Mouse (Mus musculus): Measurements from ENCODE around the gene Trpc4ap. TPM values are rescaled to one million over a fixed set of nuclear protein-coding genes. Genes with fewer than 3 reads are reported as not detected.

Gene Trpc4ap
- polyA plus RNA-seq, 1 experiment from 2014 or later, result 66.5 TPM

- Histone ChIP-seq H3K27ac (replicated peaks) (no peak overlapping the region), H3K4me3 (ENCODE audit: low read depth, low read length) (no peak overlapping the region), H3K9ac (ENCODE audit: low read length) (no peak overlapping the region), H3K4me1 (replicated peaks; ENCODE audit: control insufficient read depth, insufficient read depth) (no peaks in the 10 kb centered on the region), H3K36me3 (ENCODE audit: control insufficient read depth, insufficient read depth, low read length) (0 out of 2 replicates have a peak, but pooled peaks cover 3% of the 10 kb centered on the region), H3K27me3 (ENCODE audit: control insufficient read depth, insufficient read depth, low read length) (no peaks in the 10 kb centered on the region), H3K4me2 (replicated peaks; ENCODE audit: low read depth) (no peak overlapping the region), H3K9me3 (ENCODE audit: control insufficient read depth, low read length) (no peaks in the 10 kb centered on the region)
- WGBS, result 62% methylated on average over 4 of the region's 4 CpGs
- no peak for ATAC-seq (ENCODE audit: low FRiP score, low TSS enrichment)
- TF ChIP-seq CTCF (IDR thresholded peaks at IDR 0.05; ENCODE audit: low read depth) (no peak), EP300 (optimal IDR thresholded peaks at IDR 0.05) (no peak)
- DNase-seq (ENCODE audit: low spot score), result no peak
These were observed 3.0 kb downstream of the Trpc4ap start for GRCm38 (mm10) chr2:155689211-155689610.

GRCm38 (mm10) chr2:155687746-155688145 lies 4.4 kb downstream of the Trpc4ap start:
- ATAC-seq (ENCODE audit: low FRiP score, low TSS enrichment) (no peak), DNase-seq (ENCODE audit: low spot score) (no peak)
- H3K27ac ChIP-seq (replicated peaks), result no peak overlapping the region
- H3K36me3 ChIP-seq (ENCODE audit: control insufficient read depth, insufficient read depth, low read length), result 0 out of 2 replicates have a peak, but pooled peaks cover 3% of the 10 kb centered on the region
- 89% methylated on average over 11 of the region's 11 CpGs for WGBS
- H3K9me3 ChIP-seq (ENCODE audit: control insufficient read depth, low read length), result no peaks in the 10 kb centered on the region
- no peak overlapping the region for H3K4me3 ChIP-seq (ENCODE audit: low read depth, low read length)
- no peak overlapping the region for H3K4me2 ChIP-seq (replicated peaks; ENCODE audit: low read depth)
- no peaks in the 10 kb centered on the region for H3K4me1 ChIP-seq (replicated peaks; ENCODE audit: control insufficient read depth, insufficient read depth)
- H3K9ac ChIP-seq (ENCODE audit: low read length), result no peak overlapping the region
- TF ChIP-seq EP300 (optimal IDR thresholded peaks at IDR 0.05) (no peak), CTCF (IDR thresholded peaks at IDR 0.05; ENCODE audit: low read depth) (no peak)
- H3K27me3 ChIP-seq (ENCODE audit: control insufficient read depth, insufficient read depth, low read length), result no peaks in the 10 kb centered on the region

- H3K4me2 ChIP-seq (replicated peaks; ENCODE audit: low read depth), result no peak overlapping the region
- no peak overlapping the region for H3K27ac ChIP-seq (replicated peaks)
- no peaks in the 10 kb centered on the region for H3K27me3 ChIP-seq (ENCODE audit: control insufficient read depth, insufficient read depth, low read length)
- 0 out of 2 replicates have a peak, but pooled peaks cover 3% of the 10 kb centered on the region for H3K36me3 ChIP-seq (ENCODE audit: control insufficient read depth, insufficient read depth, low read length)
- no peak overlapping the region for H3K9ac ChIP-seq (ENCODE audit: low read length)
- H3K4me3 ChIP-seq (ENCODE audit: low read depth, low read length), result no peak overlapping the region
- no peak for DNase-seq (ENCODE audit: low spot score)
- ATAC-seq (ENCODE audit: low FRiP score, low TSS enrichment), result no peak
- 77% methylated on average over 5 of the region's 5 CpGs for WGBS
- H3K4me1 ChIP-seq (replicated peaks; ENCODE audit: control insufficient read depth, insufficient read depth), result no peaks in the 10 kb centered on the region
- no peaks in the 10 kb centered on the region for H3K9me3 ChIP-seq (ENCODE audit: control insufficient read depth, low read length)
- TF ChIP-seq EP300 (optimal IDR thresholded peaks at IDR 0.05), result no peak
- no peak for TF ChIP-seq CTCF (IDR thresholded peaks at IDR 0.05; ENCODE audit: low read depth)
These were observed 5.6 kb downstream of the Trpc4ap start for GRCm38 (mm10) chr2:155686572-155686971.

GRCm38 (mm10) chr2:155683821-155684220 lies 8.4 kb downstream of the Trpc4ap start:
- WGBS, result 87% methylated on average over 5 of the region's 5 CpGs
- no peaks in the 10 kb centered on the region for H3K9me3 ChIP-seq (ENCODE audit: control insufficient read depth, low read length)
- no peaks in the 10 kb centered on the region for H3K27me3 ChIP-seq (ENCODE audit: control insufficient read depth, insufficient read depth, low read length)
- no peak overlapping the region for H3K4me2 ChIP-seq (replicated peaks; ENCODE audit: low read depth)
- no peak overlapping the region for H3K27ac ChIP-seq (replicated peaks)
- DNase-seq (ENCODE audit: low spot score) (no peak), ATAC-seq (ENCODE audit: low FRiP score, low TSS enrichment) (no peak)
- no peak overlapping the region for H3K4me3 ChIP-seq (ENCODE audit: low read depth, low read length)
- no peak for TF ChIP-seq EP300 (optimal IDR thresholded peaks at IDR 0.05)
- no peak for TF ChIP-seq CTCF (IDR thresholded peaks at IDR 0.05; ENCODE audit: low read depth)
- 0 out of 2 replicates have a peak, but pooled peaks cover 3% of the 10 kb centered on the region for H3K36me3 ChIP-seq (ENCODE audit: control insufficient read depth, insufficient read depth, low read length)
- no peaks in the 10 kb centered on the region for H3K4me1 ChIP-seq (replicated peaks; ENCODE audit: control insufficient read depth, insufficient read depth)
- H3K9ac ChIP-seq (ENCODE audit: low read length), result no peak overlapping the region

- H3K9ac ChIP-seq (ENCODE audit: low read length), result no peak overlapping the region
- H3K36me3 ChIP-seq (ENCODE audit: control insufficient read depth, insufficient read depth, low read length), result 0 out of 2 replicates have a peak, but pooled peaks cover 3% of the 10 kb centered on the region
- no peaks in the 10 kb centered on the region for H3K4me1 ChIP-seq (replicated peaks; ENCODE audit: control insufficient read depth, insufficient read depth)
- WGBS, result 67% methylated on average over 3 of the region's 3 CpGs
- TF ChIP-seq CTCF (IDR thresholded peaks at IDR 0.05; ENCODE audit: low read depth) (no peak), EP300 (optimal IDR thresholded peaks at IDR 0.05) (no peak)
- no peak for ATAC-seq (ENCODE audit: low FRiP score, low TSS enrichment)
- DNase-seq (ENCODE audit: low spot score), result no peak
- no peak overlapping the region for H3K27ac ChIP-seq (replicated peaks)
- H3K4me3 ChIP-seq (ENCODE audit: low read depth, low read length), result no peak overlapping the region
- no peak overlapping the region for H3K4me2 ChIP-seq (replicated peaks; ENCODE audit: low read depth)
- no peaks in the 10 kb centered on the region for H3K27me3 ChIP-seq (ENCODE audit: control insufficient read depth, insufficient read depth, low read length)
- no peaks in the 10 kb centered on the region for H3K9me3 ChIP-seq (ENCODE audit: control insufficient read depth, low read length)
These were observed 9.0 kb downstream of the Trpc4ap start for GRCm38 (mm10) chr2:155683137-155683536.

- WGBS, result 68% methylated on average over 2 of the region's 2 CpGs
- H3K4me2 ChIP-seq (replicated peaks; ENCODE audit: low read depth), result no peak overlapping the region
These were observed 10.3 kb downstream of the Trpc4ap start for GRCm38 (mm10) chr2:155681874-155682273.

More at GRCm38 (mm10) chr2:155681874-155682273, 10.3 kb downstream of the Trpc4ap start:
- Histone ChIP-seq H3K9me3 (ENCODE audit: control insufficient read depth, low read length) (no peaks in the 10 kb centered on the region), H3K27me3 (ENCODE audit: control insufficient read depth, insufficient read depth, low read length) (no peaks in the 10 kb centered on the region), H3K27ac (replicated peaks) (no peak overlapping the region), H3K4me1 (replicated peaks; ENCODE audit: control insufficient read depth, insufficient read depth) (no peaks in the 10 kb centered on the region), H3K36me3 (ENCODE audit: control insufficient read depth, insufficient read depth, low read length) (0 out of 2 replicates have a peak, but pooled peaks cover 3% of the 10 kb centered on the region), H3K4me3 (ENCODE audit: low read depth, low read length) (no peak overlapping the region), H3K9ac (ENCODE audit: low read length) (no peak overlapping the region)
- ATAC-seq (ENCODE audit: low FRiP score, low TSS enrichment), result no peak
- no peak for DNase-seq (ENCODE audit: low spot score)
- TF ChIP-seq CTCF (IDR thresholded peaks at IDR 0.05; ENCODE audit: low read depth) (no peak), EP300 (optimal IDR thresholded peaks at IDR 0.05) (no peak)

All from stomach, postnatal 0 days (tissue).